Mouse (Mus musculus) limb, embryonic 12.5 days (tissue): ENCODE data around the gene Slc8b1. TPM values are rescaled to one million over a fixed set of nuclear protein-coding genes. Genes with fewer than 3 reads are reported as not detected.

Experiments used
- ATAC-seq: fragments of 200-750 bp; cut with Nextera tagmentation; 2 replicates; pipeline ENCODE4 v1.8.0; 2017; ENCODE audit warnings: low read depth, moderate TSS enrichment; ENCODE audit not compliant: insufficient number of reproducible peaks, insufficient read depth, low FRiP score, low TSS enrichment
- H3K27ac ChIP-seq: fragments of 300-500 bp; sonication (generic); 2 replicates; pipeline ENCODE4 v1.5.1; 2016; ENCODE audit warnings: mild to moderate bottlenecking, moderate library complexity
- H3K27me3 ChIP-seq: fragments of 300-500 bp; sonication (generic); 2 replicates; pipeline ENCODE4 v1.6.1; 2016; ENCODE audit warnings: mild to moderate bottlenecking, moderate library complexity
- H3K36me3 ChIP-seq: fragments of 300-500 bp; sonication (generic); 2 replicates; pipeline ENCODE4 v1.6.1; 2016; ENCODE audit warnings: mild to moderate bottlenecking, moderate library complexity
- H3K4me1 ChIP-seq: fragments of 300-500 bp; sonication (generic); replicated peaks from 2 replicates; pipeline ENCODE4 v1.6.1; 2016
- H3K4me2 ChIP-seq: fragments of 300-500 bp; sonication (generic); 2 replicates; pipeline ENCODE4 v1.6.1; 2016; ENCODE audit warnings: mild to moderate bottlenecking, moderate library complexity
- H3K4me3 ChIP-seq: fragments of 300-500 bp; sonication (generic); replicated peaks from 2 replicates; pipeline ENCODE4 v1.5.1; 2016; ENCODE audit warnings: mild to moderate bottlenecking
- H3K9ac ChIP-seq: fragments of 300-500 bp; sonication (generic); replicated peaks from 2 replicates; pipeline ENCODE4 v1.6.1; 2016; ENCODE audit warnings: mild to moderate bottlenecking, moderate library complexity
- H3K9me3 ChIP-seq: fragments of 300-500 bp; sonication (generic); 2 replicates; pipeline ENCODE4 v1.6.1; 2016; ENCODE audit warnings: mild to moderate bottlenecking, moderate library complexity
- WGBS: fragments of 180-500 bp; shearing (Covaris S2); methylation state at CpG from one replicate; pipeline ENCODE4 v1.1.7; 2016; 5-methylcytosine and 5-hydroxymethylcytosine counted together
- polyA plus RNA-seq: library from polyadenylated mRNA; unstranded; fragments of >200 nt; fragmentation: Nextera tagmentation; extraction: Ambion mirVana; gene quantifications from 2 replicates; pipeline ENCODE4 v1.2.1, GENCODE M21; 2016

The Slc8b1 gene
- polyA plus RNA-seq, 1 experiment from 2014 or later, result 6.1 TPM

DNA sequence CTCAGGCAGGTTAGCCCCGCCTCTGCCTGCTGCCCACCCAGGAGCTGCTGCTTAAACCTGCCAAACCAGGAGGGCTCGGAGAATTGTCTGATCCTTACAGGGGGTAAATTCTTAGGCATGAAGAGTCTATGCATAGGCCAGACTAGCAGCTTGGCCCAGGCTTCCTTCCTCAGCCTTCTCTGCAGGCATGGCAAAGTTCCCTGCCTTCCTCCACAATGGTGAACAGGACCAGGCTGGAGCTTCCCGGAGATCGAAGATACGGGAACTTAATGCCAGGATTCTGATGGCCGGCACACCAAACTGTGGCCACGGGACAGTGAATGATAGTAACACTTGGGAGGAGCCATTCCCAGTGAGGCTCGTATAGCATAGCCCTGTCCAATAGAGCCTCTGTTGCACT is 47.1 kb downstream of the Slc8b1 start:
- Histone ChIP-seq H3K9me3 (no peaks in the 10 kb centered on the region), H3K4me1 (peaks cover 40% of the 10 kb centered on the region), H3K4me3 (no peak overlapping the region), H3K4me2 (no peak overlapping the region), H3K27ac (no peak overlapping the region), H3K9ac (no peak overlapping the region), H3K27me3 (no peaks in the 10 kb centered on the region), H3K36me3 (peaks cover 44% of the 10 kb centered on the region)
- WGBS, result 83% methylated on average over 8 of the region's 8 CpGs
- no peak for ATAC-seq

DNA sequence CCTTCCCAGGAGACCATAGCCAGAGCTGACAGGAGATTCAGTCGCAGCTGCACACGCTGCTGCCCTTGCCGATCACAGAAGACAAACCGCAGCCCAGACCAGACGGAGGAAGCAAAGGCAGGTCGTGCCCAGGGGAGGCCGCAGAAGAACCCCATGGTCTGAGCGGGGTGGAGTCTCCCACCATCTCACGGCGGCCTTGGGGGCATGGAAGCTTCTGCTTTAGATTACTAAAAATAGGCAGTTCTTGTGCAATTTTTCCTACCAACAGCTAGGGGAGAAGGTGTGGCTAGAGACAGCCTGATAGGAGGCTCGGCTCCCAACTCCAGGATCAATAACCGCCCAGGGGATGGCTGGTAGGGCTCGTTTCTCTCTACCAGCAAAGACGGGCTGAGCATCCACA is 47.8 kb downstream of the Slc8b1 start:
- 64% methylated on average over 14 of the region's 14 CpGs for WGBS
- peaks cover 37% of the 10 kb centered on the region for H3K36me3 ChIP-seq

DNA sequence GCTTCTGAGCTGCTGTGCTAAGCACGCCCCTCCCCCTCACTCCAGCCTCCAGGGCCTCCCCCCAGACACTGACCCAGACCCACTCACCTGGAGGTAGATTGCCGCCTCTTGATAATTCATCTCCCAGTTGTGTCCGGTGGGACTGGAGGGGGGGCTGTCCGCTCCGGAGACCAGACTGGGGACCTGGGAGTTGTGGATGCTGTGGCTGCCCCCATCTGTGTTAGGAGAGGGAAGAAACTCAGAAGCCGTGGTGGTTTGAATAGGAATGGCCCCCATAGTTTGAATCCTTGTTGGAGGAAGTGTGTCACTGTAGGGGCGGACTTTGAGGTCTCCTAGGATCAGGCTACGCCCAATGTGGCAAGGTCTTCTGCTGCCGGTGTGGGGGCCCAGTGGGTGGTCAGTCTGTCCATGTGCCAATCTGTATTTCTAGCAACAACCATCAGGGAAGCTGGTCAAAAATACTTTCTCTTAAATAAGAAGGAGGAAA is 49.2 kb downstream of the Slc8b1 start:
- no peak for ATAC-seq

More for the DNA sequence above, 47.8 kb downstream of the Slc8b1 start:
- H3K4me1 ChIP-seq, result peaks cover 47% of the 10 kb centered on the region
- H3K9ac ChIP-seq, result no peak overlapping the region
- ATAC-seq, result no peak
- H3K4me3 ChIP-seq, result no peak overlapping the region
- H3K4me2 ChIP-seq, result no peak overlapping the region
- H3K9me3 ChIP-seq, result no peaks in the 10 kb centered on the region
- H3K27ac ChIP-seq, result peak overlapping the region; percentile 53; the same call in 1 of the 2 replicates
- no peaks in the 10 kb centered on the region for H3K27me3 ChIP-seq

DNA sequence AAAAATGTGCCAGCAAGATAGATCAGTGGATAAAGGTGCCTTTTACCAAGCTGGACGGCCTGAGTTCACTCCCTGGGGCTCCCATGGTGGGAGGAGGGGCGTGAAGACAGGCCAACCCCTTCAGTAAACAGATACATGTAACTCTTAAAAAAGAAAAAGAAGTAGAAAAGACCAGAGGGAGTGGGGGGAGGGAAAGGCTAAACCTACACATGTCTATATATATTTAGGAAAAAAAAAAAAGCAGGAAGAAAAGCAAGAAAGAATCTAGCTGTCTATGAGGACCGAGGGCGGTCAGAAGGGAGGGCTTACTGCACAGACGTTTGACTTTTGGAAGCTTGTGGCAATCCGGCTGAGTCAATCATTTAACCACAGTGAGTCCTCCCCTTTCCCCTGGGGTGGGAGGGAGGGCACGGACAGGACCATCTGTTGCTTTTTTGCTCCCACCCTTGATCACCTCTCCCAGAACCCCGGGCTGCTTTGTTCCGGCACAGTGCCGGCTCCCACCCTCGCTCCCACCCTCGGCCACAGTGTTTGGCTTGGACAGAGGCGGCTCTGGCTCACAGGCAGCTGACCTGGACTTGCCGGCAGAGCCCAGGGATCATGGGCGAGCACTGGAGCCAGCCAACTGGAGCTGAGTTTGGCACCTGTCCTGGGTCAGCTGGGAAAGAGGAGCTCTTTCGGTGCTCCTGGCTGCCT is 49.8 kb downstream of the Slc8b1 start:
- no peak for ATAC-seq
- Histone ChIP-seq H3K36me3 (peaks cover 19% of the 10 kb centered on the region), H3K27me3 (no peaks in the 10 kb centered on the region), H3K9me3 (no peaks in the 10 kb centered on the region), H3K9ac (0 out of 2 replicates have a peak overlapping the region, but pooled peaks have one; percentile 0), H3K4me1 (peaks cover 65% of the 10 kb centered on the region), H3K27ac (peak overlapping the region; percentile 75), H3K4me2 (peak overlapping the region; percentile 36), H3K4me3 (no peak overlapping the region)
- WGBS, result 18% methylated on average over 16 of the region's 16 CpGs

More for the DNA sequence above, 49.2 kb downstream of the Slc8b1 start:
- H3K27me3 ChIP-seq, result no peaks in the 10 kb centered on the region
- no peak overlapping the region for H3K9ac ChIP-seq
- no peaks in the 10 kb centered on the region for H3K9me3 ChIP-seq
- 59% methylated on average over 9 of the region's 9 CpGs for WGBS
- peaks cover 59% of the 10 kb centered on the region for H3K4me1 ChIP-seq
- H3K27ac ChIP-seq, result peak overlapping the region; percentile 75
- peak overlapping the region; percentile 36; the same call in 1 of the 2 replicates for H3K4me2 ChIP-seq
- H3K4me3 ChIP-seq, result no peak overlapping the region
- H3K36me3 ChIP-seq, result peaks cover 25% of the 10 kb centered on the region

DNA sequence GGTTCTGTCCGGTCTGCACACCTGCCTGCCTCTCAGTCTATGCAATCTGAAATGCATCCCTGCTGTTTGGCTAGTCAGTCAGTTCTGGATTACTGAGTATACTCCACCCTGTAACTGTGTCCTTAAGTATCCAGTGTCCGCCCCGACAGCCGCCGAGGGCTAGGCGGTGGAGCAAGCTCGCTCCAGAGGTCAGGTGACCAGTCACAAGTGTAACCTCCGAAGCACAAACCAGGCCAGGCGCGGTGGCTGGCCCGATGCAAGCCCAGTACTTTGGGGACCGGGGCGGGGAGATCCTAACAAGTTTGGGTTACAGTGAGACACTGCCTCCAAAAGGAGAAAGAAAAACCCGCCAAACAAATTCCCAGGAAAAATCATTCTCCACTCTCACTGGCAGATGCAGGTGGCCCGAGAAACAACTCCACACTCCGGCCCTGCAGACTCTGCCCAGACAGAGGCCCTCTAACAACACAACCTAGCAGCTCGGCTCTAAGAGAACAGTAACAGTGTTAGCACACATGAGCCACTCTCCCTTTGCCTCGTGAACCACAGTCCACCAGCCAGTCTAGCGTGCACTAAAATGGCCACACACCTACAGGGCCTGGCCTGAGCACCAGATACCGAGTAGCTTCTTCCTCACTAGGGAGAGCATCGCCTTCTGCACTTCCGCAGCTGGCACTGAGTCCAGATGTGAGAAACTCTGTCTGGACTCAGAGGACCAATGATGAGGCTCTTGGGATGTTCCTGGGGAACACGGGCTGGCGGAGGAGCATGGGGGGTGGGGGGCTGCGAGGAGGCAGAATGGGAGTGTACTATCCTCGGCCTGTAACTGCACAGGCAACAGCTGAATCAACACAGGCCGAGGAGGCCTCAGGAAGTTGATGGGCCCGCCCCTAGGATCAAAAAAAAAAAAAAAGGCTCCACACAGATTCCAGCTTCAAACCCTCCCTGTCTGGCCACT is 52.3 kb downstream of the Slc8b1 start:
- Histone ChIP-seq H3K4me2 (peak overlapping the region; percentile 26), H3K27me3 (no peaks in the 10 kb centered on the region), H3K27ac (peak overlapping the region; percentile 95), H3K9ac (no peak overlapping the region), H3K9me3 (no peaks in the 10 kb centered on the region), H3K4me1 (peaks cover 90% of the 10 kb centered on the region), H3K4me3 (no peak overlapping the region), H3K36me3 (no peaks in the 10 kb centered on the region; the same call in 1 of the 2 replicates)
- 47% methylated on average over 28 of the region's 28 CpGs for WGBS
- peak; percentile 43; the same call in 1 of the 2 replicates for ATAC-seq

DNA sequence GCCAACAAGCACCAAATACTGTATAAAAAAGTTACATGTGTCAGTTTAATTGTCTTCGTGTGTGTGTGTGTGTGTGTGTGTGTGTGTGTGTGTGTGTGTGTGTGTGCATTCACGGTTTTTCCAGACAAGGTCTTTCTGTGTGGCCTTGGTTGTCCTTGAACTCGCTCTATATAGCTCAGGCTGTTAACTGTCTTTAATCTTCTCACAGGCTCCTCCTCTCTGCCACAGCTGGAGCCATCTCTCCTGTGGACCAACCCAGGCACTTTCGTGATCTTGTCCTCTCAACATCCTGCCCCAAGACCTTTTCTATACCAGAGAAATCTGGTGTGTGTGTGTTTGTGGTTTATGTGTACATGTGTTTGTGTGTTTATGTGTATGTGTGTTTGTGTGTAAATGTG is 52.9 kb downstream of the Slc8b1 start:
- Histone ChIP-seq H3K9me3 (no peaks in the 10 kb centered on the region), H3K27ac (peak overlapping the region; percentile 95), H3K9ac (no peak overlapping the region), H3K36me3 (no peaks in the 10 kb centered on the region), H3K4me1 (peaks cover 91% of the 10 kb centered on the region), H3K4me2 (0 out of 2 replicates have a peak overlapping the region, but pooled peaks have one; percentile 26), H3K4me3 (no peak overlapping the region), H3K27me3 (no peaks in the 10 kb centered on the region)
- WGBS, result 51% methylated on average over 4 of the region's 4 CpGs
- ATAC-seq, result no peak

DNA sequence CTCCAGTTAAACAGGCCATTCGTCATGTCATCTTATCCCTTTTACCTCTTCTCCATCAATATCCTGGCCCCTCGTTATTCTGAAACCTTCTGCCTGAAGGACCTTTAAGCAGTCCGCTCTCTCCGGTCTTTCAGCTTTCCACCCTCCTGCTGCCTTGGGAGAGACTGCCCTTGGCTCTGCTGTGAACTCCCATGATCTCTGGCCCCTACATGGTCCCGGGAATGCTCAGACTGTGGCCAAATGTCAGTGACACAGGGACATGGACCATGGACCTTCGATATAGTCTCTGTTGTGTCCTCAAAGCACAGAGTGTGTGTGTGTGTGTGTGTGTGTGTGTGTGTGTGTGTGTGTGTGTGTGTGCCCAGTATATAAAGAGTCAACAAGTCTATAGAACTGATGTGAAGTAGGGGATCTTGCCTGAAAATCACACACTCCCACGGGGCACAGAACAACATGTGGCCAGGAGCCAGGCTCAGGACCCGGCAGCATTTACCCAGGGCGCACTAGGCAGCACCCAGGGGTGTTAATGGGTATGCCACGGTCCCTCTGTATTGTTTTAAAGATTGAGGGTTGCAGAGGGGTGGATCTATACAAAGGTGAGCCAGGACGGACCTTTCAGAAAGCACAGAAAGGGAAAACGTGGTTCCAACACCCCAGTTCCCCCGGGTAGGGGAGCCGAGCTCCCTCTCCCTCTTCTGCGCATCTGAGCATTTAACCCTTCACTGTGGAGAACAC is 54.4 kb downstream of the Slc8b1 start:
- peak overlapping the region; percentile 5; the same call in 1 of the 2 replicates for H3K4me2 ChIP-seq
- no peak overlapping the region for H3K4me3 ChIP-seq
- H3K4me1 ChIP-seq, result peaks cover 96% of the 10 kb centered on the region
- 37% methylated on average over 15 of the region's 15 CpGs for WGBS
- no peaks in the 10 kb centered on the region for H3K36me3 ChIP-seq
- no peaks in the 10 kb centered on the region for H3K27me3 ChIP-seq
- no peak for ATAC-seq
- no peaks in the 10 kb centered on the region for H3K9me3 ChIP-seq
- H3K9ac ChIP-seq, result no peak overlapping the region
- peak overlapping the region; percentile 94 for H3K27ac ChIP-seq

DNA sequence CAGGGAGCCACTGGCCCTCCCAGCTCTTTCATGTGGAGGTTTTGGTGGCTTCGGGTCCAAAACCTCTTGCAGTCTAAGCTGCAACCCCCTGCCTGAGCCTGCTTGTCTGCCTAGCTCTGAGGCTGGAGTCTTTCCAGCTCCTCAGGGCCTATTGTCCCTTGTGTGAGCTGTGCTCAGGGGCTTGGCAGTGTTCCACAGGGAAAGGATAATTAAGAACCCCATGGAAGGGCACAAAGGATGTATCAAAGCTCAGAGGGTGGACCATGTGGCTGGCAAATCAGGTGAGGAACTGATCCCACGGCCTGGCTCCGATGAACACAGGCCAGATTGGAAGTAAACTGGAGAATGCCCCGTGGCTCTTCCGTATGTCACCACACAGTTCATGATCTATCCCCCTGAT is 55.1 kb downstream of the Slc8b1 start:
- no peak for ATAC-seq
- Histone ChIP-seq H3K4me2 (peak overlapping the region; percentile 5; the same call in 1 of the 2 replicates), H3K27ac (peak overlapping the region; percentile 94), H3K9me3 (no peaks in the 10 kb centered on the region), H3K36me3 (no peaks in the 10 kb centered on the region), H3K4me3 (no peak overlapping the region), H3K27me3 (no peaks in the 10 kb centered on the region), H3K4me1 (peaks cover 96% of the 10 kb centered on the region), H3K9ac (no peak overlapping the region)
- WGBS, result 70% methylated on average over 5 of the region's 5 CpGs

DNA sequence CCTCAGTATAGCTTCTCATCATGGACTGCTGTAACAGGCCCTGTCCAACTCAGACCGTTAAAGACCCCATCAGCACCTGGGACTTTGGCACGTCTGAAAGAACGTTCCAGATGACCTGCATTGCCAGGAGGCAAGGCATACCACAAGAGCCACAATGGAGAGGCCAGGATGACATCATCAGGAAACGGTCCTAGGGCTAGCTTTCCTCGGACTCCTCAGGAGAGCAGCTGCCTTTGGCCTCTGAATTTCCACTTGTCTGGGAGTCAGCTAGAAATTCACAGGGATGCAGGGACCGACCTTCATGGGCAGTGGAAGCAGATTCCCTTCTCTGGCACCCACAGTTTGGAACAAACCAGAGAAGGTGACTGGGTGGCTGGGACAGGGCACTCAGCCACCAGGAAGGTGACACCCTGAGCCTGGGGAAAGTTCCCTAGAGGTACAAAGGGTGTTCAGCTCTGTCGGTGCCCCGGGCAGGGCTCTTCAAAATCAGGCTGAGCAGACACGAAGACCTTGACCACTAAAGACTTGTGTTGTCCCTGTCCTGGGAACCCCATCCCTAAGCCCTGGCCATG is 55.8 kb downstream of the Slc8b1 start:
- H3K9me3 ChIP-seq, result no peaks in the 10 kb centered on the region
- H3K4me2 ChIP-seq, result peak overlapping the region; percentile 39
- 27% methylated on average over 9 of the region's 9 CpGs for WGBS
- no peaks in the 10 kb centered on the region for H3K36me3 ChIP-seq
- peak overlapping the region; percentile 94 for H3K27ac ChIP-seq
- no peak for ATAC-seq
- no peak overlapping the region for H3K4me3 ChIP-seq
- H3K27me3 ChIP-seq, result no peaks in the 10 kb centered on the region
- H3K9ac ChIP-seq, result peak overlapping the region; percentile 37
- peaks cover 99% of the 10 kb centered on the region for H3K4me1 ChIP-seq

DNA sequence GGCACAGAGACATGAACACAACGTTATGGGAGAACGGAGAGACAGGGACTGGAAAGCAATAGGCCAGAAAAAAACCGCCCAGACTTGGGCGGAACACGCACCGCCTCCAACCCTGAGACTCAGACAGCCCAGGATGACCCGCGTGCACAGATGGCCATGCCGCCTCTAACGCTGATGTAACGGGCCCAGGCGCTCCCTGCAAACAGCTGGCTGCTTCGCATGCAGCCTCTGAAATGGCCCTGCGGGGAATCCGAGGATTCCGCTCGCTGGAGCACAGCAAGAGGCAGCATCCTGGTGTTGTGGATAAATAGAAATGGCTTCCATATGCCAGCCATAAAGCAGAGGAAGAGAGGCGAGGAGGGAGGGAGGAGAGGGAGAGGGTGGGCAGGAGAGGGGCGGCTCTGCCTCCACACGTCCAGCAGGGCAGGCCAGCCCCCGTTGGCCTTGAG is 56.3 kb downstream of the Slc8b1 start:
- 5% methylated on average over 21 of the region's 21 CpGs for WGBS

More for the DNA sequence above, 56.3 kb downstream of the Slc8b1 start:
- Histone ChIP-seq H3K4me1 (peaks cover 97% of the 10 kb centered on the region), H3K4me3 (no peak overlapping the region), H3K27me3 (no peaks in the 10 kb centered on the region), H3K36me3 (no peaks in the 10 kb centered on the region), H3K9ac (peak overlapping the region; percentile 37), H3K27ac (peak overlapping the region; percentile 94), H3K9me3 (no peaks in the 10 kb centered on the region), H3K4me2 (peak overlapping the region; percentile 39)
- 0 out of 2 replicates have a peak, but pooled peaks have one; percentile 49 for ATAC-seq
